Mouse (Mus musculus) E14TG2a.4 (cell line): Measurements from ENCODE around the gene Hist1h2bj.

Experiments used
- CTCF ChIP-seq: conservative IDR thresholded peaks from 2 replicates; pipeline ENCODE4 v1.5.1; 2014; ENCODE audit warnings: low read length
- NANOG ChIP-seq: IDR thresholded peaks from 2 replicates; pipeline ENCODE4 v1.6.1; 2014; ENCODE audit warnings: borderline replicate concordance, low read length, mixed read lengths

DNA sequence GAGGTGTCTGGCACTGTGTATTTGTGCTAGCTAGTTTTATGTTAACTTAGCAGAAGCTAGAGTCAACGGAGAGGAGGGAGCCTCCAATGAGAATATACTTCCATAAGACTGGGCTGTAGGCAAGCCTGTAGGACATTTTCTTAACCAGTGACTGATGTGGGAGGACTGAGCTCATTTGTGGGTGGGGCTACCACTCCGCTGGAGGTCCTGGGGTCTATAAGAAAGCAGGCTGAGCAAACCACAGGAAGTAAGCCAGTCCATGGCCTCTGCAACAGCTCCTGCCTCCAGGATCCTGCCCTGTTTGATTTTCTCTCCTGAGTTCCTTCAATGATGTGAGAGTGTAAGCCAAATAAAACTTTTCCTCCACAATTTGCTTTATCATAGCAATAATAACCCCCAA lies 2.3 kb downstream of the Hist1h2bj start:
- no peak for TF ChIP-seq CTCF
- no peak for TF ChIP-seq NANOG
